Mouse (Mus musculus) midbrain, postnatal 0 days (tissue): Measurements from ENCODE around the gene Gprasp1. TPM values are rescaled to one million over a fixed set of nuclear protein-coding genes. Genes with fewer than 3 reads are reported as not detected.
"Not testable (repeated sequence)": the region's sequence is repeated elsewhere in the genome, so short reads cannot be mapped to it uniquely, and the experiment has no call there.

Source experiments
- ATAC-seq: fragments of 200-750 bp; cut with Nextera tagmentation; 2 replicates; pipeline ENCODE4 v1.8.0; 2017; ENCODE audit warnings: moderate number of reproducible peaks, mild to moderate bottlenecking, moderate TSS enrichment, moderate library complexity; ENCODE audit not compliant: low FRiP score
- DNase-seq: peaks from one replicate; pipeline ENCODE4 v3.0.0-alpha.2; 2015; ENCODE audit warnings: low spot score
- H3K27ac ChIP-seq: fragments of 300-500 bp; sonication (generic); 2 replicates; pipeline ENCODE4 v1.5.1; 2014; ENCODE audit warnings: low read depth, mild to moderate bottlenecking, low read length, mixed read lengths
- H3K27me3 ChIP-seq: fragments of 300-500 bp; sonication (generic); 2 replicates; pipeline ENCODE4 v1.6.1; 2014; ENCODE audit warnings: low read length, control low read depth, mixed read lengths; ENCODE audit not compliant: insufficient read depth
- H3K36me3 ChIP-seq: fragments of 300-500 bp; sonication (generic); 2 replicates; pipeline ENCODE4 v1.6.1; 2014; ENCODE audit warnings: low read length, control low read depth, mixed read lengths; ENCODE audit not compliant: insufficient read depth
- H3K4me1 ChIP-seq: fragments of 300-500 bp; sonication (generic); 2 replicates; pipeline ENCODE4 v1.6.1; 2014; ENCODE audit warnings: mild to moderate bottlenecking, control low read depth, antibody characterized with exemption, low read length, mixed read lengths; ENCODE audit not compliant: insufficient read depth
- H3K4me2 ChIP-seq: fragments of 300-500 bp; sonication (generic); 2 replicates; pipeline ENCODE4 v1.6.1; 2014; ENCODE audit warnings: low read depth, mild to moderate bottlenecking, low read length, mixed read lengths; ENCODE audit not compliant: poor library complexity, severe bottlenecking
- H3K4me3 ChIP-seq: fragments of 300-500 bp; sonication (generic); 2 replicates; pipeline ENCODE4 v1.5.1; 2014; ENCODE audit warnings: low read depth, mild to moderate bottlenecking, low read length, moderate library complexity
- H3K9ac ChIP-seq: fragments of 300-500 bp; sonication (generic); replicated peaks from 2 replicates; pipeline ENCODE4 v1.6.1; 2014; ENCODE audit warnings: mild to moderate bottlenecking, low read length, moderate library complexity, mixed read lengths; ENCODE audit not compliant: poor library complexity, severe bottlenecking
- H3K9me3 ChIP-seq: fragments of 300-500 bp; sonication (generic); 2 replicates; pipeline ENCODE4 v1.6.1; 2016; ENCODE audit warnings: low read length, control low read depth
- CTCF ChIP-seq: IDR thresholded peaks from 2 replicates; pipeline ENCODE4 v1.5.1; 2016; ENCODE audit warnings: antibody characterized with exemption, mild to moderate bottlenecking
- WGBS: fragments of 180-500 bp; shearing (Covaris S2); extraction: QIAGEN DNeasy Blood & Tissue Kit; methylation state at CpG from one replicate; pipeline ENCODE4 v1.1.7; 2014; 5-methylcytosine and 5-hydroxymethylcytosine counted together
- polyA plus RNA-seq: library from polyadenylated mRNA; unstranded; fragments of >200 nt; fragmentation: Nextera tagmentation; extraction: Ambion mirVana; gene quantifications from 2 replicates; pipeline ENCODE4 v1.2.1, GENCODE M21; 2015
- total RNA-seq: library from RNA; depleted of rRNA; stranded (reverse); fragments of >200 nt; gene quantifications from 2 replicates; pipeline ENCODE4 v1.2.3, GENCODE M21; 2014

Gprasp1 gene
- total and polyA plus RNA-seq, 2 experiments from 2014 or later = 301 to 378 TPM

DNA sequence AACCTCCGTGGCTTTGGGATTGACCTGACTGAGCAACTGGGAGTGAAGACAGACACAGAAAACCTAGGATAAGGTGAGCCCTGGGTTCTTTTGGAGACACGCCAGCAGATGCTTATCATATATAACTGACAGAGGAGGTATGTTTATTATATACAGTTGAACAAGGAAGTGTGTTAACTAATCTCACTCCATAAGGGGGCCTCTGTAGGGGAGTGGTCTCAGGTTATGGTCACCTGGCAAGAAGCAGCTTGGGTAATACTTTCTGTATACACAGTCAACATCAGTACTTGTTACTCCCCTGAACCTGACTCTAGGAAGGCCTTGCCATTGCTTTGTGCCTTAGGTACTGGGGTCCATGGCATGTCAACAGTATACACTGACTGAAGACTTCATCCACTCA, 26.0 kb downstream of the Gprasp1 start:
- Histone ChIP-seq H3K9me3 (no peaks in the 10 kb centered on the region), H3K36me3 (no peaks in the 10 kb centered on the region), H3K4me2 (no peak overlapping the region), H3K4me3 (no peak overlapping the region), H3K27ac (no peak overlapping the region), H3K4me1 (no peaks in the 10 kb centered on the region), H3K9ac (no peak overlapping the region), H3K27me3 (no peaks in the 10 kb centered on the region)
- 90% methylated on average over 2 of the region's 2 CpGs for WGBS
- no peak for TF ChIP-seq CTCF
- ATAC-seq (no peak), DNase-seq (no peak)

DNA sequence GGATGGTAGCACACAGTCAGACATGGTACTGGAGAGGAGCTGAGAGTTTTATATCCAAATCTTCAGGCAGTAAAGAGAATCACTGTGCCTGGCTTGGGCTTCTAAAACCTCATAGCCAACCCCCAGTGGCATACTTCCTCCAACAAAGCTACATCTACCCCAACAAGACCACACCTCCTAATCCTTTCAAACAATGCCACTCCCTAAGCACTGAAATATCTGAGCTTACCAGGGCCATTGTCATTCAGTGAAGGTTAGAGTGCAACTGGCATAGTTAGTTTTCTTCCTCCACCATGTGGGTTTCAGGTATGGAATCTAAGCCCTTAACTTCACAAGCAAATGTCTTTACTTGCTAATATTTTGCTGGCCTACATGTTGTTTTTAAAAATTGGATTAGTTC, 49.0 kb downstream of the Gprasp1 start:
- DNase-seq = no peak
- no peak for TF ChIP-seq CTCF
- no peak overlapping the region for H3K4me3 ChIP-seq
- no peaks in the 10 kb centered on the region for H3K36me3 ChIP-seq
- no peaks in the 10 kb centered on the region for H3K9me3 ChIP-seq
- H3K4me2 ChIP-seq = no peak overlapping the region
- no peaks in the 10 kb centered on the region for H3K27me3 ChIP-seq
- no peak overlapping the region for H3K27ac ChIP-seq
- no peaks in the 10 kb centered on the region for H3K4me1 ChIP-seq
- no peak overlapping the region for H3K9ac ChIP-seq
- ATAC-seq = no peak

DNA sequence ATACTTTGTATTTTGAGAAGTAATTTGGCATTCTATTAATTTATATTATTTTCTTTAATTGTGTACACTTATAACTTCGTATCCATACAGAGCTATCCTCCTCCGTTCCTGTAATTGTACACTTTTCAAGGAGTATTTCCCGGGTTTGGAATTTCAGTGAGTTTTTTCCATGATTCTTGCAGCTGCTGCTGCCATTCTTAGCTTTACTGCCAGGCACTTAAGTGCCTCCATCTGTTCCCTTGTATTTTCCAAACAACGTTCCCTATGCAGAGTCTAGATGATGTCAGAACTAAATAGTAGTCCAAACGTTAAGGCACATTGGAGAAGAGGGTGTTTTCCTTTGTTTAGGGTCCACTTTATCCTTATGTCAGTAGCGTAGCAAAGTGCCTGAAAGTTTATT, 49.8 kb downstream of the Gprasp1 start:
- Histone ChIP-seq H3K4me3 (no peak overlapping the region), H3K27ac (no peak overlapping the region), H3K27me3 (no peaks in the 10 kb centered on the region), H3K9ac (no peak overlapping the region), H3K9me3 (no peaks in the 10 kb centered on the region), H3K4me2 (no peak overlapping the region), H3K36me3 (no peaks in the 10 kb centered on the region), H3K4me1 (no peaks in the 10 kb centered on the region)
- ATAC-seq (no peak), DNase-seq (no peak)
- no peak for TF ChIP-seq CTCF
- WGBS = 80% methylated on average over 6 of the region's 6 CpGs

DNA sequence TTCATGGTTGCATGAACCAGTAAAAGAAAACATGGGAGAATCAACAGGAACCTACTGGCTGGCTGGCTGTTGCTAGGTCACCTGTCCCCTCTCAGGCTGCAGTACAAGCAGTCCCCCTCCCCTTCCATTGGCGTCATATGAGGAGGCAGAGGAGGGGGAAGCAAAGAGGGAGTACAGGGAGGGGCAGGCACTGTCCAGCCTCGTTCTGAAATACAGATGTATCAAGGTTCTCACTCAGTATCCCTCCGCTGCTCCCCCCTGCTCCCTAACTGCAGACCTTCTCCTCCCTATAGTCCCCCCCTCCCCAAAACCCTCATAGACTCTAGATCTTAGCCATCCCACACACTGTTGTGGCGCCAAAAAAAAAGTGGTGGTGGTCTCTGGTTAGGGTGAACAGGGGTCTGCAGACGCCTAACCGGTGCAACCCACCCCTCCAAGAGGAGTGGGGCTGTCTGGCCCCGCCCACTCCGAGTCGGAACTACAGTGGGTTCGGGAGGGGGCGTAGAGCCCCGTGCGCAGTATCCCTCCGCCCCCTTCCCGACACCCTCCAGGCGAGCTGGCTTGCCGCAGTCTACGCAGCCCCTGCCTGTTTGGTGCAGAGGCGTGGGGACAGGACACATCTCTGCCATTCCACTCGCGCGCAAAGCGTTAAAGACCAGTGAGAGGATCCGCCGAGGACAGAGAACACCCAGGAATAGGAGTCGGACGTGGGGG, 53.2 kb downstream of the Gprasp1 start:
- peak; percentile 94 for ATAC-seq

DNA sequence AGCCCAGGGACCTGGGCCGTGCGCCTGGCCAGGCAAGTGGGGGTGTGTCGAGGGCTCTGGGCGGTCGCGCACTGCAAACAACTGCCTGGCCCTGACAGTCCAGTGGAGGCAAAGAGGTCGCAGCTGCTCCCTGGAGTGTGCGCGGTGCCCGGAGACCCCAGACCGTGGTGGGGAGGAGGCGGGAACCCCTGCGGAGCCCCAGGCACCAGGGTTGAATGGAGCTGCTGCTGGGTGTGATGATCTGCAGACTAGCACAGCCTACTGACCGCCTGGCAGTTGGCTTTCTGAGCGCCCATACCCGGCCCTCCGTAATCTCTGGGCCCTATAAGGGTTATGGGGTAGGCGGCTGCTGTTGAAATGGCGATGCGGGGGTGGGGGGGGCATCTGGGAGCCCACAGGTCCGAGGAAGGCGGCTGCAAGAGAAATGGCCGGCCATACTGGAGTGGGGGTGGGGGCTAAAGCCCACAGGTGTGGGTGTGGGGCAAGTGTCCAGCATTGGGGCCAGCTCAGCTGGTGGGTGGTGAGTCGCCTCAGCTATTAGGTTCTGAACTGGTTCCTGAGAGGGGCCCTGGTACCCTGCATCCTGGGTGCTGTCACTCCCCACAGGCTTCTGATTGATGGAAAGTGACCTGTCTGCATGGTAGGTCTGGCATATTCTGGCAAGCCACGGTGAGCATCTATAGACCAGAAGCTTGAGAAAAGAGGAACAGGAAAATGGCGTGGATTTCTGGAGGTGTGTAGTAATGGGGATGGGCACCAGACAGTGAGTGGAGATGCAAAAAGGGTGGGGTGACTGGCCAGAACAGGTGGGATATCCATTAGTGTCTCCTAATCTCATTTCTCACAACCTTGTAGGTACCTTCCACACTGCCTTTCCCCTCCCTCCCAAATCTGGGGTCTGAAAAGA, 54.0 kb downstream of the Gprasp1 start:
- H3K27me3 ChIP-seq, H3K36me3 ChIP-seq, H3K4me1 ChIP-seq, H3K9me3 ChIP-seq: not testable (repeated sequence)
- ATAC-seq (peak; percentile 31; the same call in 1 of the 2 replicates), DNase-seq (peak; percentile 2)
- Histone ChIP-seq H3K4me2 (peak overlapping the region; percentile 42), H3K4me3 (peak overlapping the region; percentile 52), H3K27ac (peak overlapping the region; percentile 84), H3K9ac (peak overlapping the region; percentile 79)
- WGBS = 22% methylated on average over 20 of the region's 26 CpGs

More for the DNA sequence above, 53.2 kb downstream of the Gprasp1 start:
- Histone ChIP-seq H3K27ac (peak overlapping the region; percentile 84), H3K4me2 (peak overlapping the region; percentile 42), H3K9ac (peak overlapping the region; percentile 79), H3K4me3 (peak overlapping the region; percentile 52)
- 25% methylated on average over 18 of the region's 27 CpGs for WGBS
- not testable (repeated sequence) for H3K36me3 ChIP-seq, H3K9me3 ChIP-seq, H3K27me3 ChIP-seq, H3K4me1 ChIP-seq
- peak; percentile 91 for DNase-seq

DNA sequence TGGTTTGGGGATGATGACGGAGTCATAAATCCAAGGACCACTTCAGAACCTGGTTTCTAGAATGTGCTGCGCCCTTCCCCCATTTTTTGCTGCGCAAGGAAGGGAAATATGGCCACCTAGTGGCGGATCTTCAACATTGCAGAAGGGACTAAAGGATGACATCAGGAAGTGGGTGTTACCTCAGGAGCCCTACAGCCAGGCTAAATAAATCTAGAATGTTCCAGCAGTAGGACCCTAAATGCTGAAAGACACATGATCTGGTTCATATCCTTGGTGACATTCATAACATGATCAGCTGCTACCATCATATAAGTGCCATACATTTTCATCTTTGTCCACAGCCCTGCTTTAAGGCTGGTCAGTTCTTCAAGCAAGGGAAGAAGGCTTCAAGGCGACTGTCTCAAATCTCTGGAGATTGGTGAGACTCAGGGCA, 54.7 kb downstream of the Gprasp1 start, which contains the start of gene Bhlhb9:
Gene Bhlhb9 (plus strand): TSS at position 383 of the 433 bp plus-strand sequence.
- H3K36me3 ChIP-seq, H3K27me3 ChIP-seq, H3K9me3 ChIP-seq, H3K4me1 ChIP-seq: not testable (repeated sequence)
- TF ChIP-seq CTCF = peak; percentile 71
- ATAC-seq (0 out of 2 replicates have a peak, but pooled peaks have one; percentile 6), DNase-seq (peak; percentile 73)
- H3K4me2 ChIP-seq = peak within 1 kb of the TSS; percentile 42
- peak within 1 kb of the TSS; percentile 52 for H3K4me3 ChIP-seq
- H3K9ac ChIP-seq = peak within 1 kb of the TSS; percentile 79
- peak within 1 kb of the TSS; percentile 84 for H3K27ac ChIP-seq
- 12% methylated on average over 3 of the region's 5 CpGs for WGBS
